Mouse (Mus musculus) olfactory bulb, adult 2 months (tissue): ENCODE results near the gene Mettl14. TPM values are rescaled to one million over a fixed set of nuclear protein-coding genes. Genes with fewer than 3 reads are reported as not detected.

Source experiments
- H3K27ac ChIP-seq: fragments of 200-500 bp; 2 replicates; pipeline ENCODE4 v1.5.1; 2012; ENCODE audit warnings: low read depth, low read length; ENCODE audit not compliant: insufficient read depth
- H3K4me1 ChIP-seq: fragments of 200-500 bp; 2 replicates; pipeline ENCODE4 v1.6.1; 2012; ENCODE audit warnings: low read length; ENCODE audit not compliant: control insufficient read depth, insufficient read depth
- H3K4me3 ChIP-seq: fragments of 200-500 bp; 2 replicates; pipeline ENCODE4 v1.5.1; 2012; ENCODE audit warnings: mild to moderate bottlenecking, low read depth, low read length, moderate library complexity; ENCODE audit not compliant: insufficient read depth
- CTCF ChIP-seq: fragments of 200-500 bp; IDR thresholded peaks from 2 replicates; pipeline ENCODE4 v1.5.1; 2012; ENCODE audit warnings: low read depth, mild to moderate bottlenecking, low read length, moderate library complexity; ENCODE audit not compliant: insufficient read depth
- POLR2A ChIP-seq: fragments of 200-500 bp; IDR thresholded peaks from 2 replicates; pipeline ENCODE4 v1.6.1; 2012; ENCODE audit warnings: mild to moderate bottlenecking, low read depth, low read length, moderate library complexity; ENCODE audit not compliant: insufficient read depth
- WGBS: fragments of 180-500 bp; shearing (Covaris S2); methylation state at CpG from one replicate; pipeline ENCODE4 v1.1.7; 2018; 5-methylcytosine and 5-hydroxymethylcytosine counted together
- polyA plus RNA-seq: library from polyadenylated mRNA; stranded (reverse); fragments of >200 nt; gene quantifications from 2 replicates; pipeline ENCODE4 v1.2.4, GENCODE M21; 2012; ENCODE audit warnings: low replicate concordance; ENCODE audit not compliant: missing spikeins, insufficient read depth, insufficient read length

The Mettl14 gene
- polyA plus RNA-seq: not detected in 2 replicates

- Histone ChIP-seq H3K4me1 (no peaks in the 10 kb centered on the region), H3K4me3 (peak within 1 kb of the TSS; percentile 98), H3K27ac (peak within 1 kb of the TSS; percentile 92)
- TF ChIP-seq CTCF (no peak), POLR2A (peak; percentile 34; the same call in 1 of the 2 replicates)
- WGBS: under 1% methylated on average over 41 of the region's 41 CpGs
Observed at GRCm38 (mm10) chr3:123385486-123386156, at the start of gene Mettl14. Mettl14 (minus strand) TSS chr3:123386108.

GRCm38 (mm10) chr3:123433362-123433761 is 47.5 kb upstream of the Mettl14 start:
- Histone ChIP-seq H3K4me1 (no peaks in the 10 kb centered on the region), H3K27ac (no peak overlapping the region), H3K4me3 (no peak overlapping the region)
- 71% methylated on average over 3 of the region's 3 CpGs for WGBS
- TF ChIP-seq CTCF (no peak), POLR2A (no peak)

- WGBS: 73% methylated on average over 5 of the region's 5 CpGs
- TF ChIP-seq CTCF (no peak), POLR2A (no peak)
- Histone ChIP-seq H3K4me1 (no peaks in the 10 kb centered on the region), H3K4me3 (no peak overlapping the region), H3K27ac (no peak overlapping the region)
Observed at GRCm38 (mm10) chr3:123431951-123432674, 46.2 kb upstream of the Mettl14 start.

- 77% methylated on average over 22 of the region's 22 CpGs for WGBS
- H3K4me3 ChIP-seq: no peak overlapping the region
- no peak for TF ChIP-seq POLR2A
- TF ChIP-seq CTCF: no peak
Observed at GRCm38 (mm10) chr3:123429597-123430458, 43.9 kb upstream of the Mettl14 start.

DNA sequence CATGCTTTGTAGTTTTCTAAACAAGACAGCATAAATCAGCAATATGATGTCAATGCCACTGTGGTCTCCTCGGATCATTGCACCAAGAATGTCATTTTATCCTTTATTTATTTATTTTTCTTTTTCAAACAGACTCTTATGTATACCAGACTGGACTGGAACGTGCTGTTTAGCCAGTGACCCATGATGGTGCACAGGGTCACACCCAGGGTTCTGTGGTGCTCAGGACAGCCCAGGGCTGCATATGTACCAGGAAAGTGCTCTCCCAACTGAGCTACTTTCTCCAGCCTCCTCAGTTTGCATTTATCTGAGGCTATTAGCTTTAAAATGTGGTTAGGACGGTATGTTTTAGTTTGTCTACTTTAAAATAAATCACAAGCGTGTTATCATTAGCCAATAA is 42.1 kb upstream of the Mettl14 start:
- no peak for TF ChIP-seq CTCF
- no peak for TF ChIP-seq POLR2A
- no peak overlapping the region for H3K4me3 ChIP-seq
- WGBS: 80% methylated on average over 4 of the region's 4 CpGs
- H3K27ac ChIP-seq: no peak overlapping the region
- H3K4me1 ChIP-seq: no peaks in the 10 kb centered on the region

More at GRCm38 (mm10) chr3:123429597-123430458, 43.9 kb upstream of the Mettl14 start:
- H3K4me1 ChIP-seq: no peaks in the 10 kb centered on the region
- H3K27ac ChIP-seq: no peak overlapping the region

DNA sequence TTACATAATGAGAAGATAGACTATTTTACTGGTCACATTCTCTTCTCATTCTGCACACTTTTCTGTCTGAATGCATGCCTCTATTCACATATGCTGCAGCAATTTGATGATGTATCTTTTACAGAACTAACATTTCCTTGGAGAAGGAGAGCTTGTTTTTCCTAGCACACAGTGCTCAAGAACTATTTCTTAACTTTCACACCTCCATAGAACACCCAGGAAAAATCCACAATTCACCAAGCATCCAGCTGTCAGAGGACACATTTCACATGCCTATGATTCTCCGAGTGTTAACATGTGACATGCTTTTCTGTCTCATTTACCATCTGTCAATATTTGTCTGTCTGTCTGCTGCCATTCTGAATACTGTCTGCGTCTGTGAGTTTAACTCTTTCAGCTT is 39.7 kb upstream of the Mettl14 start:
- Histone ChIP-seq H3K4me3 (no peak overlapping the region), H3K4me1 (no peaks in the 10 kb centered on the region), H3K27ac (no peak overlapping the region)
- TF ChIP-seq CTCF (no peak), POLR2A (no peak)
- 72% methylated on average over 2 of the region's 2 CpGs for WGBS

DNA sequence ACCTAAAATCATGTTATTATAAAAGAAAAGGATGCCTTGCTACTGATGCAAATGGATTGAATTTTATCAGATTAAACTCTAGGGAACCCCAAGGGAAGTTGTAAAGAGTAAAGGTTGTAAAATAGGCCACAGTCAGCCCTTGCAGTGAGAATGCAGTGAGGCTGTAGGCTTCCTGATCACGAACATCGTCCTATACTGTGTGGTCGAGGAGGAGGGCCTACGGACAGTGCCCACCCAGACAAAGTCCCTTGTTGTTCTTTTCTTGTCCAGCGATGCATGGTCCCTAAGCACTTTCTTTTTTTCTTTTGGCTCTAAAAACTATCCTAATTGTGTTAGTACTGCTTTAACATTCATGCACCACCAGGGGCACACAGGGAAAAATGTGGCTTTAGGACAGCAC is 27.3 kb upstream of the Mettl14 start:
- WGBS: 38% methylated on average over 5 of the region's 5 CpGs
- H3K4me1 ChIP-seq: no peaks in the 10 kb centered on the region
- no peak overlapping the region for H3K4me3 ChIP-seq
- H3K27ac ChIP-seq: no peak overlapping the region
- TF ChIP-seq CTCF (no peak), POLR2A (no peak)

DNA sequence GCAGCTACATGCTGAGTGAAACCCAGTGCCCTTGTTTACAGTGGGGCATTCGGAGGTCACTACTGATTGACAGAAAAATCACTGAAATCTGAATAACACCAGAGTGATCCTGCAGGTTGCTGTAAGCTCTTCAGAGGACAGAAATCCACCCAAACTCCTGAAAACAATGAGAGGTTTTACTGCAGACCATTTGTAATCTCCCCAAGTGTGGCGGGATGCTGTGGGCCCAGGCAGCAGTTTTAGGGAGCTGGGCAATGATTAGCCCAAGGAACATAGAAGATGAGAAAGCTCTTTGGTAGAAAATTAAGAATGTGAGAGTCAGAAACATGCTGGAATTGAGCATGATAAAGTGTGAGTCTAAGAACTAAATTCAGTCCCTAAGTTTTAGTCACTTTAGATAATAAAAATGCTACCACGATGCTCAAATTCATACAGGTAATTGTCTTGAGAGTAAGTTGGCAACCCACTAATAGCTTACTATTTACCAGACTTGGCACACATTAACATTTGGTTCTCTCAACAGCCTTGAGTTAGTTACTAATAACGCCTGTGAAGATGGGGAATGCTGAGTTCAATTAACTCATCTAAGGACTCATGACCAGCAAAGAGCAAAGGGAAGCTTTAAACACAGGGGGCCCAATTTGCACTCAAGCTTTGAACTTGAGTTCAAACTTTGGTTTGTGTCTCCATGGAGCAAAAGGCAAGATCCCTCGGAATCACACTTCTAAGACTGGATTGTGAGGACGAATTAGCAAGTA is 26.1 kb upstream of the Mettl14 start:
- TF ChIP-seq CTCF: no peak
- TF ChIP-seq POLR2A: no peak
- H3K4me3 ChIP-seq: no peak overlapping the region
- WGBS: 52% methylated on average over 6 of the region's 6 CpGs
- no peaks in the 10 kb centered on the region for H3K4me1 ChIP-seq
- no peak overlapping the region for H3K27ac ChIP-seq
